Mouse (Mus musculus) gastrocnemius, postnatal 14 days (tissue): ENCODE data around the gene Acss3. TPM values are rescaled to one million over a fixed set of nuclear protein-coding genes. Genes with fewer than 3 reads are reported as not detected.
A peak's percentile ranks its signal among the peaks of the same experiment; 100 is the strongest.

Experiments
- DNase-seq: peaks from one replicate; pipeline ENCODE4 v3.0.0; 2021; ENCODE audit warnings: mixed read lengths
- intact Hi-C: fragments of 180-260 bp; cut with DNase I; formaldehyde crosslinking; loops from one replicate; pipeline ENCODE4 v1.15.1; 2025; ENCODE audit warnings: low total_unique reads
- long read RNA-seq, 2 experiments: library from polyadenylated mRNA; stranded (forward); transcript quantifications; one replicate each; pipeline ENCODE4 v2.0.0; 2021
- total RNA-seq, 2 experiments: library from RNA; stranded (reverse); gene quantifications; 2 replicates each; pipeline ENCODE4 v1.2.3; 2021

The Acss3 gene
- total RNA-seq, result 1 to 10 TPM; 3.4 to 4.0 TPM
- long read RNA-seq, experiment 1, full-length matches to known transcripts, result 3 of 6 reads
- long read RNA-seq, experiment 1, partial matches to known transcripts, result 0 of 6 reads
- long read RNA-seq, experiment 1, other reads (novel, unspliced or antisense), result 3 of 6 reads
- long read RNA-seq, experiment 2, full-length matches to known transcripts, result 1 of 3 reads
- long read RNA-seq, experiment 2, partial matches to known transcripts, result 1 of 3 reads
- long read RNA-seq, experiment 2, other reads (novel, unspliced or antisense), result 1 of 3 reads

DNA sequence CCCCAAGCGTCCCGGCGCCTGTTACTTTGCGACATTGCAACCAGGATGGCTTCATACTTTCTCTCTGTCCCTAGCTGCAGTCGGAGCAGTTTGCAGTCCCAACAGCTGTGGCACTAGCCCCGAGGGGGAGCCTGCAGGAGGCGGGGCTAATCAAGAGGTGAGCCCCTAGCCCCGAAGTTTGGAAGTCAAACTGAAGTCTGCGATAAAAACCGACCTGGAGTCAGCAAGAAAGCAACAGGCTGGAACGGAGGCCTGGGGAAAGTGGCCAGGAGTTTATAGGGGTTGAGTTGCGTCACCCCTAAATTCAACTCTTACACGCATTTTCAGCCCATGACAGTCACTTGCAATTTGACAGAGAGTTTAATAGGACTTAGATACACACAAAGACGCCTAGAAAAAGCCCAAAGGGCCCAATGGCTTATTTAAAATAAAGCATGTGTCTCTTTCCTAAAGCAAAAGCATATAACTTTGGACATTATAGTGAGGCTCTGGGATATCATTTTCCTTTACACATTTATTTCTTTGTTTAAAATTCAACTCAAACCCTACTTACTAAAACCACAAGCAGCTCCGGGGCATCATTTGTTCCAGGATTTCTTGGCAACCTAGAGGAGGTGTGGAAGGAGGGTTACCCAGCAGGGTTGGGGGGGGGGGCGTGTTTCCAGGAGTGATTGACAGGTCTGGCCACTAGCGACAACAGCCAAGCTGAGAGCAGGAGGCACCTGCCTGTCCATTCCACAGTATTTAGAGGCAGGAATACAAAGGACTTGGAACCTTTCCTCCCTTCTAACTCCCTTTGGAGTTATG lies at the start of gene Acss3:
Gene Acss3 (minus strand): TSS at position 140 of the 807 bp plus-strand sequence.
- intact Hi-C loops, result no loop called here

DNA sequence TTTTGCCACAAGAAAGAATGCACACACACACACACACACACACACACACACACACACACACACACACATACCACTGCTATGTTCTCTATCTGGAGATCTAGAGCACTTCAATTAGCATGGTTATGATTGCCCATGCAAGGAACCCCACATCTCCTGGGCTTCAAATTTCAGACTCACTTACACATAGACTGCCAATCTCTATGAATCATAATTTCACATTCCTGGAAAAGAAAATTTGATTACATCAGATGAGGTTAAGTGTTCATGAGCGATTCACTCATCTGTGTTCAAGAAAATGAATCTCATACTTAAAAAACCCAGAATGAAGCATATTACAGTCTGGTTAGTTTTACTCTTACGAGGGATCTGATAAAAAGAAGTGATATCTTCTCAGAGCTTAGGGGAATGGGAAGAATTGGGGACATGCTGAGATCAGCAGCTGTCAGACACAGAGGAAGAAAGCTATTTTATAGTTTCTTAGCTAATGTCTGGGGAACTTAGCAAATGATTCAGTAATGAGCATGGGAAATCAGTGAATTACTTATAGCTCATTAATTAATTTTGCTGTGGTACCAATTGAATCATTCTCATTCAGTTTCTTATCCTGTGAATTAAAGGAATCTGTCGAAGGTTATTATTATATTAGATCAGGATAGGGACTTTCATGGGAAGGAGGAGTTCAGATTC lies 48.7 kb upstream of the Acss3 start:
- intact Hi-C loops, result no loop called here
- no peak for DNase-seq

More for the DNA sequence above, at the start of gene Acss3:
- DNase-seq, result peak; percentile 53

GRCm38 (mm10) chr10:107166486-107166885 lies 43.0 kb upstream of the Acss3 start:
- intact Hi-C loops, result no loop called here
- DNase-seq, result no peak

DNA sequence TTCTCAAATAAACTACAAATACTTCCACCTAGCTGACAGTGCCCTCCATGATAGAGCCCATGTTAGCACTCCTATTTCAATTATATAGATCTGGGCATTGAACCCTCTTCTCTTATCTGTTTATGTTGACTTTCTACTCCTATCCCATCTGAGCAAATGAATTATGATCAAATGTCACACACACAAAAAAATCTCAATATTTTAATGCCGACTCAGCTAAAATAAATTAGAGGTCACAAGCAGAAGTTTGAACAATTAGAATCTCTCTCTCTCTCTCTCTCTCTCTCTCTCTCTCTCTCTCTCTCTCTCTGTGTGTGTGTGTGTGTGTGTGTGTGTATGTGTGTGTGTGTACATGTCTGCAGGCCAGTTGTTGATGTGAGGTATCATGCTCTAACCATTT lies 25.3 kb upstream of the Acss3 start:
- DNase-seq, result no peak
- intact Hi-C loops, result no loop called here

GRCm38 (mm10) chr10:107144016-107144415 lies 20.5 kb upstream of the Acss3 start:
- intact Hi-C loops, result no loop called here
- DNase-seq, result no peak

GRCm38 (mm10) chr10:107142910-107143309 lies 19.4 kb upstream of the Acss3 start:
- intact Hi-C loops, result no loop called here
- DNase-seq, result no peak

DNA sequence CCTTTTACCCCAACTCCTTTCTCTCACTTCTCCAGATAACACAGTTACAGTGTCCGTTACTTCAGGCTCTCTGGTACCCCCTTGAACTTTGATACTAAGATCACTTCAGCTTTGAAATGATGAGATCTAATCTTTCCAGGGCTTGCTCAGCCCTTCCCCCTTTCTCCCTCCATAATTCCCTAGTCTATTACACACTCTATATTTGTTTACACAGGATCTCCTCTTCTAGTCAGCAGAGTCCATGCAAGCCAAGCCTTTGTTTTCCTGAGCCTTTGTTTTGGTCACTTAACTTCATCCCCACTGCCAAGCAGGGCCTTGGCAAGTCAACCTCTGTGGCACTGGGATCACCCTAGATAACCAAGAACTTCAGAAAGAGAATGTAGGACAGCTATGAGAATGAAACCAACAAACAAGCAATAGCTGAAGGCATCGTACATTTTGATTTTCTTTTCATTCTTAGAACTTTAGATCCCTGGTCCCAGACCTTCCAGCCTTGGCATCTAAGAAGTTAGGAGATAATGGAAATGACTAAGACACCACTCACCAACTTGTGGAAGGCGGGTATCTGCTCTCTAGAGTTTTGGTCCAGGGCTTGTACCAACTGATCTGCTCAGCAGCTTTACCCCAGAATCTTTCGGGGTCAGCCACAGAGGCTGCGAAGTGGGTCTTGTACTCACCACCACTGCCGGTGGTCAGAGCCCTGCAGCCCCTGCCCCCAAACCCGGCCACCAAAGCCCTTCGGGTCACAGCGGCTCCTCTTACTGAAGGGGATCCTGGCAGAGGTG lies 532 bp downstream of the Acss3 start:
- intact Hi-C loops, result no loop called here

GRCm38 (mm10) chr10:107121301-107121700 lies 2.2 kb downstream of the Acss3 start:
- intact Hi-C loops, result no loop called here

More for the DNA sequence above, 532 bp downstream of the Acss3 start:
- no peak for DNase-seq

GRCm38 (mm10) chr10:107119135-107119534 lies 4.3 kb downstream of the Acss3 start:
- intact Hi-C loops, result no loop called here
- no peak for DNase-seq

More at GRCm38 (mm10) chr10:107121301-107121700, 2.2 kb downstream of the Acss3 start:
- no peak for DNase-seq

DNA sequence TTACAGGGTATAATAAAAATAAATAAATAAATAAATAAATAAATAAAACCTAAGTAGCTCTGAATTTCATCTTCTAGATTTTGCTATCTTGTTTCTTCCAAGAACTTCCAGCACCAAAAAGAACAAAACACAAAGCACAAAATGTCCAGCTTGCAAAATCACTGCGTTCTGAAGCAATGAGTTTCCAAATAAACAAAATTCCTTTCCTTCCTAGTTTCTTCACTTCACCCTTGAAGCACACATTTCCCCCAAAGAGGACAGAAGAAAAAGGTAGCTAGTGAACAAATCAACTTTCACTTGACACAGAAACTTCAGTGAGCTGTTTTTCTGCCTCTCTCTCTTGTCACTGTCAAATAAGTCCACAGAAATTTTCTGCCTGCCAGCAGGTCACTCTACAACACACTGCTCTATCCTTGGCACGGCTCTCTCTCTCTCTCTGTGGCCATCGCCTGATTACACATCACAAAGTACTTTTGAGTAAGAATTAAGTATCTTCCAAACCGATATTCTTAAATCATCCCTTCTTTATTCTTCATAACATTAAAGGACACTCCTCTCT lies 6.7 kb downstream of the Acss3 start:
- no peak for DNase-seq

DNA sequence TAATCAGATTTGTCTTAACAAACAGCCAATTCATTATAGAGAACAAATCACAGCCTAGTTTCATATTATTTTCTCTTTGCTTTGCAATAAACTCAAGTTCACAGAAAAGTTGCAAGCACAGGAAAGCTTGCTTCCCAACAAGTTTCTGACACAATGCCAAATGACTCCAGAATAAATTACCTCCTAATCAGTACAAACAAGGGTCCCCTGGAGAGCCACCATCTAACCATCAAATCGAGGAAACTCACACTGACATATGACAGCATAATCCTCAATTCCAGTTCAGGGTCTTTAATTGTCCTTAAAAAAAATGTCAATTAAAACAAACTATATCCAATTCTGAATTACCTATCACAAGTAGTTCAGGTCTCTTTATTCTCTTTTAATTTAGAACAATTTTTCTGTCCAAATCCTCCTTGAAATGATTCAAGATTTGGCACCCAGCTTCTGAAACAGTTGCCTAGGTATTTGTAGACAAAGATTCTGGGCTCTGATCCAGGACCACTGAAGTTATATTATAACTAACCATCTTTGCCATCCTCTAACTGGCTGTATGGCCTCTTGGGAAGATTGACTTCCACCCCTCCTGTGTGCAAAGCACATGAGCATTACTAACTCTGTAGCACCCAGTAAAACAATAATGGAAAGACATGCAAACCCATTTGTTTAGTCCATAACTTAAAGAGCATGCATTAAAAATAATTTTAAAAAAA lies 7.4 kb downstream of the Acss3 start:
- intact Hi-C loops, result no loop called here
- DNase-seq, result no peak

More for the DNA sequence above, 6.7 kb downstream of the Acss3 start:
- intact Hi-C loops, result no loop called here

GRCm38 (mm10) chr10:107115121-107115520 lies 8.3 kb downstream of the Acss3 start:
- intact Hi-C loops, result no loop called here
- no peak for DNase-seq

- DNase-seq, result no peak
- intact Hi-C loops, result no loop called here
Measured at GRCm38 (mm10) chr10:107094452-107094851, 29.0 kb downstream of the Acss3 start.

DNA sequence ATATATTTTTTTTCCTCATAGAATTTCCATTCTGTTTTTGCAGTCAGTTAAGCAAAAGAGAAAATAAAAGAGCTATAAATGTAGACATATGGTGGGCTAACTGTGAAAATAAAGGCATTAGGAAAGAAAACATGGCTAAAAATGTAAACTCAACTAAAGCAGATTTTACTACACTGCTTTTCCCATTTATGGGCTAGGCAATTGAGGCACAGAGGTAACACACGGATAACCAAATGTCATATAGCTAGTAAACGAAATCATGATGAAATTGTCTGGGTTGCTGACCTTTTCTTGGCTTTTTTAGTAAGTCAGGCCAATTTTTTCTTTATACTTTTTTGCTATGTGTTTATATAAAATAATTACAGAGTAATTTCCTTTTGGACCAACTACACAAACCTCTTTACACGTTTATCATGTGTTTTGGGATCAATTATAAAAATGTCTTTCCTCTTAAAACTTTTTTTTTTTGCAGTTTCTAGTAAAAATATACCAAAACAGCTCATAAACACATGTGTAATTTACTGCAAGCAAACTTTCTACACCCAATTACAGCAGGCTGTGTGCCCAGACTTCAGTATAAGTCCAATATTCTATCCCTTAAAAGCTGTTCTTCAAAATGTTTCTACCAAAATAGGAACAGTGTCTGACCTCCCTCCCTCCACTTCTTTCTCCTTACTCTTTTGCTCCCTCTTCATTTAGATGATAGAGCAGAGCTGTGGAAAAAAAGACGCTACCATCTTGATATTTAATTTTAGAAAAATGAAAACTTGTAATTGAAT lies 69.4 kb downstream of the Acss3 start:
- intact Hi-C loops, result no loop called here
- no peak for DNase-seq

- DNase-seq, result no peak
- intact Hi-C loops, result no loop called here
Measured at GRCm38 (mm10) chr10:107050489-107050888, 73.0 kb downstream of the Acss3 start.

- no peak for DNase-seq
- intact Hi-C loops, result no loop called here
Measured at GRCm38 (mm10) chr10:107042656-107043055, 80.8 kb downstream of the Acss3 start.

- DNase-seq, result no peak
- intact Hi-C loops, result no loop called here
Measured at GRCm38 (mm10) chr10:107040837-107041236, 82.6 kb downstream of the Acss3 start.

DNA sequence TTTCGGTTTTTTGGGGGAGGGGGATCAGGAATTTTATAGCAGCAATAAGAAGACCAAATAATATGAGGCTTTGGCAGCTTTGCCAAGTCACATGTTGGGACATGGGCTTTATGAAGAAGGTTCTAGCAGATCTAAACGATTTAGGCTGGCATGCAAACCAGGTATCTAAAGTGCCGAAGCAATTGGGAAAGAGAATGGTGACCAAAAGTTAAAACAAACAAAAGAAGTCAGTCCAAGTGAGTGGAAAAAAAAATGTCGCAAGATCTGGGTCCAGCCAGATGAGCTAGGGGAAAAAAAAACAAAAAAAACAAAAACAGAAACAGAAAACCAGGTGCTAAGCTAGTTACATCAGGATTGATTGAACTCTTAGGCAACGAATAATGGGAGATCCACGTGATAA lies 83.1 kb downstream of the Acss3 start:
- no peak for DNase-seq
- intact Hi-C loops, result no loop called here
